Mouse (Mus musculus) frontal cortex, postnatal 25 days (tissue): ENCODE results near the gene Srd5a2.
"Not testable (repeated sequence)": the region's sequence is repeated elsewhere in the genome, so short reads cannot be mapped to it uniquely, and the experiment has no call there.

ENCODE experiments used
- DNase-seq, 2 experiments: peaks; one replicate each; pipeline ENCODE4 v3.0.0; 2022; ENCODE audit warnings: low spot score in 2 of 2

Srd5a2 gene

GRCm38 (mm10) chr17:74047210-74048082 lies at the start of gene Srd5a2:
Srd5a2 (minus strand) TSS chr17:74047916.
- DNase-seq, result no peak

GRCm38 (mm10) chr17:74088886-74089678 lies 41.4 kb upstream of the Srd5a2 start:
- no peak for DNase-seq

GRCm38 (mm10) chr17:74088016-74088415 lies 40.3 kb upstream of the Srd5a2 start:
- no peak for DNase-seq

- no peak for DNase-seq
These were observed 35.7 kb upstream of the Srd5a2 start for GRCm38 (mm10) chr17:74083370-74083769.

GRCm38 (mm10) chr17:74080076-74080615 lies 32.4 kb upstream of the Srd5a2 start:
- no peak for DNase-seq

- DNase-seq, result no peak
These were observed 31.2 kb upstream of the Srd5a2 start for GRCm38 (mm10) chr17:74078776-74079495.

GRCm38 (mm10) chr17:74073067-74073466 lies 25.4 kb upstream of the Srd5a2 start:
- not testable (repeated sequence) for DNase-seq

GRCm38 (mm10) chr17:74062763-74063162 lies 15.0 kb upstream of the Srd5a2 start:
- not testable (repeated sequence) for DNase-seq

GRCm38 (mm10) chr17:74048229-74048816 lies 607 bp upstream of the Srd5a2 start:
- DNase-seq, result no peak

GRCm38 (mm10) chr17:74043754-74044153 lies 4.0 kb downstream of the Srd5a2 start:
- DNase-seq, result no peak

GRCm38 (mm10) chr17:74020526-74021203 lies 27.1 kb downstream of the Srd5a2 start:
- DNase-seq, result peak; percentile 85 to 87

- DNase-seq, result no peak
These were observed 29.4 kb downstream of the Srd5a2 start for GRCm38 (mm10) chr17:74018281-74018680.

GRCm38 (mm10) chr17:74017649-74018048 lies 30.1 kb downstream of the Srd5a2 start:
- DNase-seq, result no peak

- no peak for DNase-seq
These were observed 32.6 kb downstream of the Srd5a2 start for GRCm38 (mm10) chr17:74015128-74015527.

GRCm38 (mm10) chr17:74008680-74009079 lies 39.0 kb downstream of the Srd5a2 start:
- DNase-seq, result no peak

- DNase-seq, result no peak
These were observed 40.7 kb downstream of the Srd5a2 start for GRCm38 (mm10) chr17:74007001-74007400.

- no peak for DNase-seq
These were observed 45.3 kb downstream of the Srd5a2 start for GRCm38 (mm10) chr17:74002396-74002795.

- DNase-seq, result no peak
These were observed 51.6 kb downstream of the Srd5a2 start for GRCm38 (mm10) chr17:73995907-73996645.

- no peak for DNase-seq
These were observed 56.5 kb downstream of the Srd5a2 start for GRCm38 (mm10) chr17:73991264-73991663.

GRCm38 (mm10) chr17:73986571-73986970 lies 61.1 kb downstream of the Srd5a2 start:
- DNase-seq, result no peak
